Mouse (Mus musculus) CD4-positive, CD25-positive, alpha-beta regulatory T cell, adult 2 months (primary cell): ENCODE results near the gene Foxo6.
A peak's percentile ranks its signal among the peaks of the same experiment; 100 is the strongest.

Experiments used
- DNase-seq: peaks from one replicate; pipeline ENCODE4 v3.0.0-alpha.2; 2012; ENCODE audit warnings: low read depth, low spot score

Foxo6 gene

GRCm38 (mm10) chr4:120284187-120284586, 3.0 kb downstream of the Foxo6 start:
- DNase-seq, result no peak

DNA sequence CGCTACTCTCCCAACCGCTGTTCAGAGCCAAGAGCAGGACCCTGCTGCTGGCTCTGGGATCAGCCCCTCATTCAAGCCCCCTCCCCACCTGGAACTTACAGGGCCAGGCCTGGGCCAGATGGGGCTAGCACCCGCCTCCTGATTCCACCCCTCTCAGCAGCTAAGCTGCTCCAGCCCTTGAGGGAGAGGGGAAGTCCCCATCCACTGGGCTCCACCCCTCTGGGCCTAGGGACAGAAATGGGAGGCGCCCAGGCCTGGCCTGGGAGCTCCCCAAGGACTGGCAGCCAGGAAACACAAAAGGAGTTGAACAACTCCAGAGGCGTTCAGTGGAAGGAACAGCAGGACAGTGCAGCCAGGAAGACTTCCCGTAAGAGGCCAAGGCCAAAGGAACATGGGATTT, 4.0 kb downstream of the Foxo6 start:
- peak; percentile 35 for DNase-seq

GRCm38 (mm10) chr4:120282568-120283091, 4.5 kb downstream of the Foxo6 start:
- DNase-seq, result peak; percentile 53

DNA sequence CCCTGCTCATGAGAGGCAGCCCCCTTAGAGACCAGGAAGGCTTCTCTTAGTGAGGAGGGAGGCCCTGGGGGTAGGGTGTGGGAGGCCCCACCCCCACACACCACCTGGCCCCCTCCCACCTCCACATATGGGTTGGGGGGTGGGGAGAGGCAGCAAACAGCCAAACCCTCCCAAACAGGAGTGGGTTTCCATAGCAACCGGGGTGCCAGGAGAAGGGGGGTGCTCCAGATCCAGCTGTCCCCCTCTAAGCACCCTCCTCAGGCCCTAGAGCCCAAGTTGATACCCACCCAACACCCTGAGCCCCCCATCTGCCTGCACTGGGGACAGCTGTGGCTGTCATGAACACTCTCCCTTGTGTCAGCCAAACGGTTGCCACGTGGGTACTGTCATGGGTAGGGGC, 6.1 kb downstream of the Foxo6 start:
- DNase-seq, result no peak

GRCm38 (mm10) chr4:120280432-120280831, 6.7 kb downstream of the Foxo6 start:
- DNase-seq, result no peak

DNA sequence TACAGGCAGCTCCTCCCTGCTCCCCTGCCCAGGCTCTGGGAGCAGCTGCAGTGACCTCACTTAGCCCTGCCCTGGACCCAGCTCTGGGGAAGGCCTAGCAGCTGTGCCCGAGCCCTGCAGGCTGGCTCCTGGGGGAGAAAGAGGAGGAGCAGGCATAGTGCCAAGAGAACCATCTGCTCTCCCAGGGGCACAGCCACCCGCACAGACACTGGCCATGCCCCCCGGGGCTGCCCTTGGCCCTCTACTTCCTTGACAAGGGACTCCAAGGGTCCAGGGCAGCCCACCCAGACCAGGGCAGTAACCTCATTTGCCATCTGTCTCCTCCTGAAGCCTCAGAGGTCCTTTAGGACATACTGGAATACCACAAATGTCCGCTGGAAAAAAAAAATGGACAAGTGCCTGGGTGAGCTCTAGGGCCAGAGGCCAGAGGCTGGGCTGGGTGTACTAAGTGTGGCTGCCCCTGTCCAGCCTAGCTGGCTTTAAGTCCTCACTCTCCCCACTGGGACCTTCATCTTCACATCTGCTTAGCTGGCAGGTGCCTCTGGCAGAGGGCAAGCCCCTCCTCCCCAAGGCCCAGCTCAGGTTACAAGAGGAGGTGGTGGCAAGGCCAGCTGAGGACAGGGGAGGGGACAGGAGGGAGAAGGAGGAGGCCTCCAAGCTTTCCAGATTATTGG, 9.8 kb downstream of the Foxo6 start:
- DNase-seq, result no peak

GRCm38 (mm10) chr4:120275487-120275886, 11.7 kb downstream of the Foxo6 start:
- DNase-seq, result no peak

GRCm38 (mm10) chr4:120273594-120273993, 13.6 kb downstream of the Foxo6 start:
- no peak for DNase-seq

- DNase-seq, result no peak
These were observed 15.1 kb downstream of the Foxo6 start for GRCm38 (mm10) chr4:120271886-120272580.

- no peak for DNase-seq
These were observed 15.9 kb downstream of the Foxo6 start for GRCm38 (mm10) chr4:120271208-120271607.

DNA sequence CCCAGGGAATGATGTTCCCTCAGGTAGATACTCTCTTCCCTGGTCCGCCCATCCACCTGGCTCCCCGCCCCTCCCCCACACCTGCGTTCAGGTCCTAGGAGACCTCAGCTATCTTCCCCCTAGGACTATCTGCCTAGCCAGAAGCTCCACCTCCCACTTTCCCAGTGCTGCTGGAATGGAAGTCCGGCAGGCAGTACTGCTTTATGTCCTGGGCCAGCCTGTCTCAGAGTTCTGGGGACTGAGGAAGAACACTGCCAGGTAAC, 16.3 kb downstream of the Foxo6 start:
- no peak for DNase-seq

DNA sequence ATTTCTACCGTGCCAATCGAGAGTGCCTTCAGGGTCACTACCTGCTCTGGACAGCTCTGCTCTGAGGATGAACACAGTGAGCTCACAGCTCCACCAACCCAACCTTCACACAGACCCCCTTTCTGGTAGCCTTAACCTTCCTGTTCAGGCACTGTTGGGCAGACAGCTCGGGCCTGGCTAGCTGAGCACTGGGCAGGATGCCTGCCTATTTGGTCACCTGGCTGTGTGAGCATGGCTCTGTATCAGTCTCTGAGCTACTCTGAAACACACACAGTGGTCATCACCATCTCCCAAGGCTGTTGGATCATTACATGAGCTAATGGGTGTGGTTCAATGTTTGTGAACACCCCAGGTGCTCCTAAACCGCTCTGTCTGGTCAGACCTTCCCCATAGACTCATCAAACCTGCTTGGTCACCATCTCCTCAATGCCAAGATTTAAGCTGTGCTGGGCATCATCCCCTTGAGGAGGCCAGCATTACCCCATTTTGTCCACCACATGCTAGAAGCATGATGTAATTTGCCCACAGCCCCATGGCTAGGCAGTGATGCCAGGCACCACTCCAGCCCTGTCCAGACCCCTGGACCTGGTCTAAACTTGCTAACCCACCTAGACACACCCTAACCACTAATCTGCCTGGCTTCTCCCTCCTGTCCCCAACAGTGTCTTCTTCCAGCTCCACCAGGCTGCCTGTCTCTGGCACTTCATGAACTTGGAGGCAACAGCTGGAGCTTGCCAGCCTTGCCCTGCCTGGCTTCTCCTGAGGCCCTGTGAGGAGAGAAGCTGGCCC, 16.8 kb downstream of the Foxo6 start:
- no peak for DNase-seq

DNA sequence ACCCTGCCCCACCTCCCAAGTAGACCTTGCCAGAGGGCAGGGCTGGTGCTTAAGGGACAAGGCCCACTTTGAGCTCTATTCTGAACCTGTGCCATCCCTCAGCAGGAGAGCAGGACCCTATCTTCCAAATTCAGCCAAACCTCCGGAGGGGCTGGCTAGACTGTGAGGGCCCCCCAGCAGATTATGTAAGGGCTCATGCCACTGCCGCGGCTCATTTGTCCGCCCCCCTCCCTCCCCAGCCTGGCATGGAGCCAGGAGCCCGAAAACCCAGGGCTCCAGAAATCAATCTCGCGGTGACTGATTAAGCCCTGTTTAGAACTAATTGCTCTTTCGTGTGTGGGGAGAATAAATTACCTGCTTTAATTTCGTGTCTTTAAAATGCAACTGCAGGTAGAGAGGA, 17.7 kb downstream of the Foxo6 start:
- DNase-seq, result no peak

- no peak for DNase-seq
These were observed 18.7 kb downstream of the Foxo6 start for GRCm38 (mm10) chr4:120268214-120269061.

DNA sequence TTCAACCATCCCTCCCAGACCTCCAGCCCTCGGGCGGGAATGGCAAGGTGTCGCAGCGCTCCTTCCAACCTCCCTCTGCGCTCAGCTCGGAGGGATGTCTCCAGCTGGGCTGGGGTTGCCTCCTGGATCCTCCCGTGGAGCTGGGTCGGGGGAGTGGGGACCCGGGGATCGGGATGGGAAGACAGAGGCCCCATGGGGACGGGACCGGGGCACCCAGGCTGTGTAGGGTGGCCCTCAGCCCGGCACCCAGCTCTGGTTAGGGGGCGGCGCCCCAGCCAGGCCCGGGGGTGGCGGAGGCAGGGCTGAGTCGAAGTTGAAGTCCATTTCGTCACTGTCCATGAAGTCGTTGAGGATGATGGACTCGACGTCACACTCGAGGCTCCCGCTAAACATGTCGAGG, 19.5 kb downstream of the Foxo6 start:
- DNase-seq, result no peak

- no peak for DNase-seq
These were observed 20.0 kb downstream of the Foxo6 start for GRCm38 (mm10) chr4:120267136-120267535.

GRCm38 (mm10) chr4:120264105-120264504, 23.0 kb downstream of the Foxo6 start:
- DNase-seq, result no peak

GRCm38 (mm10) chr4:120262726-120263125, 24.4 kb downstream of the Foxo6 start:
- DNase-seq, result no peak

GRCm38 (mm10) chr4:120262206-120262605, 24.9 kb downstream of the Foxo6 start:
- DNase-seq, result no peak

DNA sequence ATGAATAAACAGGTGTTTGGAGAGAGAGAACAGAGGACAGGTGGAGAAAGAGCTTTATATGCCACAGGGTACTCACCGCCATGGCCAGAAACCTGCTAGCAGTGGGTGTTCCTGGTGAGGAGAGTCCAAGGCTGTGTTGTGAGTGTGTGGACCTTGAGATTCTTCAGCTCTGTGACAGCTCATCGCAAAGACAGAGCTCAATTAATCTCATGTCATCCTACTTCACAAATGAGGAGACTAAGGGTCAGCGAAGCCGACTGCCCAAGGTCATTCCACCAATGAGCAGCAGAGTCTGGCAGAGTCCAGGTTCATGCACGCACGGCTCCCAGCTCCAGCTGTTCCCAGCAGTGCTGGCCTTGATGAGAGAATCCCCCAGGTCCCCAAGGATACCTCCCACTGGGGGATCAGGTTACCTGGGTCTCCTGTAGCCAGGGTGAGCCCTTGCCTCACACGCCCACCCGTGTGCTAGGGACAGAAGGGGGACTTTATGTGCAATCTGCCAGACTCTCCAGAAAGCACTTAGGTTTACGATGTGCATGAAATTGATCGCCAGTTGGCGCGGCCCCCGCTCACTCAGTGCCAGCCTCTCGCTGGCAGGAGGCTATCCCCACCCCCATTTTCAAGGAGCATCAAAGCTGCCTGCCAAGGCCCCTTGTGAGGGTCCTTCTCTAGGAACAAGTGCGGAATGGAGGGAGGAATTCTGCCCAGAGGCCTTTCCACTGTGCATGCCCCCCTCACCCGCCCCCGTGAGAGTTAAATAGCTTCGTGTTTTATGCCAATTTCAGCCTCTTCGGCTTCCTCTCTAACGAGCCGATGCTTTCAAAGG, 27.6 kb downstream of the Foxo6 start:
- no peak for DNase-seq

- DNase-seq, result no peak
These were observed 38.3 kb downstream of the Foxo6 start for GRCm38 (mm10) chr4:120248800-120249261.
